Comparison of ENCODE assay signal across 20 mouse cellular contexts in the genomic region with DNA sequence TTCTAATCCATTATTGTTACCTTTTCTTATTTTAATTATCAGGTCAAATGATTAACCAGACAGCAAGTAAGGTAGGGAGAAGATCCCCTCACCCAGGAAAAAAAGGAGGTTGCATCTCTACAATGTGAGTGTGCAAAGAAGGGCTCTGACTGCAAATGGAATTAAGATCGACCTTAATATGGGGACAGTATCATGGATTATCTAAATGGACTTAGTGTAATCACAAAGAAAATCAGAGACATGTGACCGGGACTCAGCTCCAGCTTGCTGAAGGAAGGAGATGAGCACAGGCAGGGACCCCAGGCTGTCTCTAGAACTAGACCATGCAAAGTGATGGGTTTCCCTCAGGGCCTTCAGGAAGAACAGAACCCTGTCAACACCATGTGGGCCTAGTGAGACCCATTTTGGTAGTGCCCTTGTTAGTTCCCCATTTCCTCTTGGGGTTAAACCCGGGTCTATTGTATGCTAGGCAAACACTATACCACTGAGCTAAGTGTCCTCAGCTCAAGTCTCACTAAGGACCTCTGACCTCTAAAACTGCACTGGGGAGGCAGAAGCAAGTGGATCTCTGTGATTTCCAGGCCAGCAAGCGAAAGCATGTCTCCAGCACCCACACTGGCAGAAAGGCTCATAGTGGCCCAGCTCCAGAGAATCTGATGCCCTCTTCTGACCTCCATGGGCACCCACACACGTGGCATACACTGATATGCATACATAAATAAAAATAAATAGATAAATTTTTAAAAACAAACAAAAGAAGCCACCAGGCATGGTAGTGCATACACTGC. TPM values are rescaled to one million over a fixed set of nuclear protein-coding genes. Genes with fewer than 3 reads are reported as not detected.
"Had no signal": no experiment of that assay in that cellular context is flagged by ENCODE, and none has a peak within 500 bp of the region (broad histone marks: within the 10 kb centered on the region; RNA-seq: fewer than 3 reads in every experiment).

No protein-coding gene starts in this region.

- H3K27ac ChIP-seq: limb, embryonic 13.5 days; liver, embryonic 12.5 days; midbrain, embryonic 15.5 days; neural tube, embryonic 12.5 days had no signal

- H3K9me3 ChIP-seq: limb, embryonic 13.5 days; liver, embryonic 12.5 days; midbrain, embryonic 15.5 days; neural tube, embryonic 12.5 days had no signal

- H3K27me3 ChIP-seq: limb, embryonic 13.5 days; liver, embryonic 12.5 days; midbrain, embryonic 15.5 days; neural tube, embryonic 12.5 days had no signal

- H3K9ac ChIP-seq: limb, embryonic 13.5 days; liver, embryonic 12.5 days; midbrain, embryonic 15.5 days; neural tube, embryonic 12.5 days had no signal

- H3K4me3 ChIP-seq: limb, embryonic 13.5 days; liver, embryonic 12.5 days; midbrain, embryonic 15.5 days; neural tube, embryonic 12.5 days had no signal

- DNase-seq: kidney, adult 11 months; kidney, postnatal 14 days; left cerebral cortex, postnatal 4 days; lung, adult 18-20 months; thymus, adult 2 months; thymus, postnatal 25 days had no signal

- ATAC-seq: liver, embryonic 12.5 days; midbrain, embryonic 15.5 days had no signal

- H3K4me2 ChIP-seq: limb, embryonic 13.5 days; liver, embryonic 12.5 days; midbrain, embryonic 15.5 days; neural tube, embryonic 12.5 days had no signal

RNA-seq across cellular contexts. Expression of gene 3110082J24Rik, which starts 42.4 kb away (rescaled TPM):
- total RNA-seq: monocyte, adult 5-6 weeks; neutrophil, adult 5-6 weeks had no signal
- polyA plus RNA-seq: intestine, embryonic 14.5 days; kidney, embryonic 14.5 days; large intestine, adult 2 months; limb, embryonic 13.5 days; liver, embryonic 12.5 days; lung, embryonic 16.5 days; thymus, adult 2 months; urinary bladder, adult 2 months had no signal

RNA-seq across cellular contexts. Expression of gene Garem2, which starts 43.4 kb away (rescaled TPM):
- total RNA-seq: monocyte, adult 5-6 weeks; neutrophil, adult 5-6 weeks had no signal

RNA-seq across cellular contexts. Expression of gene Adgrf3, which starts 57.2 kb away (rescaled TPM):
- total RNA-seq: layer of hippocampus, adult 8-10 months; layer of hippocampus, postnatal 14 days; left cerebral cortex, postnatal 10 days; left cerebral cortex, postnatal 4 days; monocyte, adult 5-6 weeks; neutrophil, adult 5-6 weeks had no signal
- polyA plus RNA-seq: large intestine, adult 2 months; limb, embryonic 13.5 days; liver, embryonic 12.5 days; midbrain, embryonic 15.5 days; neural tube, embryonic 12.5 days; urinary bladder, adult 2 months had no signal
